Mouse (Mus musculus): Measurements from ENCODE around the gene Unc80.

- TF ChIP-seq POLR2A (IDR thresholded peaks at IDR 0.05; ENCODE audit: low read depth, low read length), result no peak
- no peak for TF ChIP-seq CTCF (IDR thresholded peaks at IDR 0.05; ENCODE audit: extremely low read depth, insufficient read depth, insufficient read length, insufficient replicate concordance)
Measured at GRCm38 (mm10) chr1:66655119-66655746, 187.1 kb downstream of the Unc80 start.
